Mouse (Mus musculus): ENCODE data around the gene Zfand2a.

DNA sequence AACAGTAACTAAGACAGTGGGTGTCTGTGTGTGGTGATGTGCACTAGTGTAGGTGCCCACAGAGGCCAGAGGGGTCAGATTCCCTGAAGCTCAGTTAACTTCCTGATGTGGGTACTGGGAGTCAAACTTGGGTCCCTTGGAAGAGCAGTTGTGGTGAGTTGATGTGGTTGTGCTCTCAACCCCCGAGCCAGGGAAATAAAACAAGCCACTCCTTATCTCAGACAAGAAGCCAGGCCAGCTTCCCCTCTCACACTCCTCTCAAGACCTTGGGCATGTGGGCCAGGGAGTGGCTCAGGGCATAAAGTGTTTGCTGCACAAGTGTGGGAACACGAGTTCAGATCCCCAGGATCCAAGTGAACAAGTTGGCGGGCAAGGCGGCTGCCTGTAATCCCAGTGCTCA lies 17.5 kb downstream of the Zfand2a start:
- TF ChIP-seq CTCF (IDR thresholded peaks at IDR 0.05; ENCODE audit: low read depth): no peak
- TF ChIP-seq EP300 (IDR thresholded peaks at IDR 0.05; ENCODE audit: low read depth): no peak
